Mouse (Mus musculus): ENCODE data around the gene Sncb.

Gene Sncb

GRCm38 (mm10) chr13:54748190-54748589 is 18.2 kb downstream of the Sncb start:
- DNase-seq: no peak

- no peak for DNase-seq
Observed at GRCm38 (mm10) chr13:54746896-54747295, 19.5 kb downstream of the Sncb start.

DNA sequence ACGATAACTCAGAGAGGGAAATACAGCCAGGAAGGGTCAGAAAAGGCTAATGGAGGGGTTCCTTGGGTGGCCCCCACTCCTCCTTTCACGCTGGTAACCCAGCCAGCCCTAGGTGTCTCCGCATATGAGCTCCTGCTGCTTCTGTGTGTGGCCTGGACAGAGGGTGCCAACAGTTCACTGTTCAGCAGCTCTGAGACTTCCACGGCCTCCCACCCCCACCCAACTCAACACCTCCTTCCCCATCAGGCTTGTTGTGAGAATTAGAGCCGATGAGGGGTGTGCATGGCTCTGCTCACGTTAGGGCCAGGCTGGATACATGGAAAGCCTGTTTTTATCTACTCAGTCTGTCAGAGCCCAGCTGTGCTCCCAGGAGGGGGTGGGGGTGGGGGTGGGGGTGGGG is 20.3 kb downstream of the Sncb start:
- DNase-seq: no peak

DNA sequence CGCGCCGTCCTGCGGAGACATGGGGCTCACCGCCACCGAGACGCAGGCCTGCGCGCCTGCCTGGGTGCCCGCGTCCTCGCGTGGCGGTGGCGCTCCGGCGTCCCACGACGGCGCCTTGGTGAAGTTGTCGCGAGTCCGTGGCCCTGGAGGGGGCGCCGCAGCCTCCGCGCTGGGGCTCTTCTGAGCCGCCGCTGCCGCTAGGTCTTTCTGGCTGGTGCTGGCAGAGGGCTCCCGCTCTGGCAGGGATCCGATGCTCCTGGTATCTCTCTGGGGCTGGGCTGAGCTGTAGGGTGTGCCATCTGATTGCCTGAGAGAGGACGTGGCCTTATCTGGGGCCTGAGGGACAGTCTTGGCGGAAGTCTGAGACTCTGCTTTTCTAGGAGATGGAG is 28.2 kb downstream of the Sncb start:
- DNase-seq: no peak

DNA sequence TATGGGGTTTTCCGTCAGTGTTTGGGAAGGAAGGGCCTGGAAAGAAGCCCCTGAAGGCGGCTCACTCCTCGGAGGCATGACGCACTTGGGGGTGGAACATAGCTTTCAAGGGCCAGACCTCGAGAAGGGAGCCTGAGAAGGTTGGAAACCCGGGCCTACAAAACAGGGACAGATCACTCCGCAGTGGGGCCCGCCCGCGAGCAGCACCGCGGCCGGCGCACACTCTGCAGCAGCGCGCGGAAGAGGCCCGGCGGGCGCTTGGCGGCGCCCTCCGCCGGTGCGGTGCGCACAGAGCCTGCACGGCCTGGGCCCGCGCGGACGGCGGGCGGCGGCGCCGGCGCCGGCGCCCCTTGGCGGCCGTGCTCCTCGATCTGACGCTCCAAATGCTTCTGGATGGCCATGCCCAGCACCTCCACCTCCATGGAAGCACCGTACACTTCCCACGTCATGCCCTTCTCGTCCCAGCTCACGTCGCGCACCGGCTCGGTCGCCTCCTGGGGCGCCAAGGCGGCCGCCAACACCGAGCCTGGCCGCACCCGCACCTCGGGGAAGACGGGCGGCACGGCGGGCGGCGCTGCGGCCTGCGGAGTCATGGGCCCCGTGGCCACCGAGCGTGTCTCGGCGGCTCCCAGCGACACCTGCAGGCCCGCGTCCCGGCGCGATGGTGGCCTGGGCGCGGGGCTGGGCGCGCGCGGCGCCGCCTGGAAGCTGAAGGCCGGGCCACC is 28.7 kb downstream of the Sncb start:
- peak; percentile 34 to 64 for DNase-seq

GRCm38 (mm10) chr13:54736931-54737330 is 29.5 kb downstream of the Sncb start:
- no peak for DNase-seq

- DNase-seq: no peak
Observed at GRCm38 (mm10) chr13:54726131-54726530, 40.3 kb downstream of the Sncb start.

DNA sequence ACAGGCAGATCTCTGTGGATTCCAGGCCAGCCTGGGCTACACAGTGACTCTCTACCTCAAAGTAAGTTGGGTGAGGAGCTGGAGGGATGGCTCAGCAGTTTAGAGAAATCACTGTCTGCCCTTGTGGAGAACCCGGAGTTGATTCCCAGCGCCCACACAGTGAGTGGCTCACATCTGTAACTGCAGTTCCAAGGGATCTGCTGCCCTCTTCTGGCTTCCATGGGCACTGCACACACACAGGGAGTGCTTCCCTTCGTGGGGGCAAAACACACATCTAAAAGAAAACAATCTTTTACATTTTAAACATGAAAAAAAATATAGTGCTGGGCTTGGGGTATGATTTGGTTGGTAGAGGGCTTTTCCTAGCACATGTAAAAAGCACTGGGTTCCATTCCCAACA is 43.3 kb downstream of the Sncb start:
- DNase-seq: no peak

GRCm38 (mm10) chr13:54716916-54717315 is 49.5 kb downstream of the Sncb start:
- DNase-seq: peak; percentile 61 to 65

DNA sequence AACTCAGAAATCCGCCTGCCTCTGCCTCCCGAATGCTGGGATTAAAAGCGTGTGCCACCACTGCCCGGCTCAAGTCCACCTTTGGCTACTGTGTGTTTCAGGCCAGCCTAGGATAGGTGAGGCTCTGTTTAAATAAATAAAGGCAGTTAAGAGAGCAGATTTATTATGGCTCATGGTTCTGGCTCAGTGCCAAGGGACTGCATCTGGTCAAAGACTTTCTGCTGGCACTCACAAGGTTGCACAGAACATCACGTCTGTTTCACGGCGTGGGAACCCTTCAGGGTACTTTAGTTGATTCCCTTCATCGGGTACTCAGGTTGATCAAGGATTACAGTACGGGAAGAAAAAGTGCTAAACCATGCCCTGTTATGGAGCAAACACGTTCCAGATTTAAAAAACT is 51.4 kb downstream of the Sncb start:
- DNase-seq: no peak

DNA sequence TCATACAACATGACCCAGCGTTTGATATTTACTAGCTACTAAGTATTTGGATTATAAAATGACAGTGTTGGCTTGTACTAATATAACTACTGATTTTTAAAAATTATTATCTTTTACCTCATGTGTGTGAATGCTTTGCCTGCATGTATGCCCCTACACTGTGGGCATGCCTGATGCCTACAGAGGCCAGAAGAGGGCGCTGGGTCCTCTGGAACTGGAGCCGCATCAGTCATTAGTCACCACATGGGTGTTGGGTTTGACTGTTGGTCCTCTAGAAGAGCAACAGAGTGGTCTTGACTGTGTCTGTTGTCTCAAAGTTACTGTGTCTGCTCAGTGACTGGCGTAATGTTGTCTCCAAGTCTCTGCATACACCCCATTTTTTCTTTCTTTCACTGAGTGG is 52.0 kb downstream of the Sncb start:
- DNase-seq: no peak

DNA sequence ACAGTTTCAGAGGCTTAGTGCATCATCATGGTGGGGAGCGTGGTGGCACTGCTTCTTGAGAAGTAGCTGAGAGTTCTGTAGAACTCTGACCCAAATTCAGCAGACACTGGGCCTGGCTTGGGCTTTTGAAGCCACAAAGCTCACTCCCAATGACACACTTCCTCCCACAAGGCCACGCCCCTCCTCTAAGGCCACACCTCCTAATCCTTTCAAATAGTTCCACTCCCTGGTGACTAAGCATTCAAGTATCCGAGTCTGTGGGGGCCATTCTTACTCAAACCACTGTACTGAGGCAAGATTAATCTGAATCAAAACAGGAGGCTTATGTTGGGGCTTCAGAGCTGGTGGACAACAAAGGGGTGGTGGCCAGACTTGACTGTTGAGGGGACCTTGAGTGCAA is 55.5 kb downstream of the Sncb start:
- no peak for DNase-seq

Data from kidney, postnatal 4 days (tissue).